Mouse (Mus musculus) lung, adult 2 months (tissue): ENCODE data around the gene Fbxl7. TPM values are rescaled to one million over a fixed set of nuclear protein-coding genes. Genes with fewer than 3 reads are reported as not detected.
"Not testable (repeated sequence)": the region's sequence is repeated elsewhere in the genome, so short reads cannot be mapped to it uniquely, and the experiment has no call there.

Experiments
- DNase-seq: peaks from one replicate; pipeline ENCODE4 v3.0.0; 2022
- H3K4me1 ChIP-seq: fragments of 200-500 bp; 2 replicates; pipeline ENCODE4 v1.6.1; 2011; ENCODE audit warnings: low read length; ENCODE audit not compliant: control insufficient read depth, insufficient read depth
- H3K4me3 ChIP-seq: fragments of 200-500 bp; replicated peaks from 2 replicates; pipeline ENCODE3; 2011; ENCODE audit warnings: low read depth, mild to moderate bottlenecking, control low read depth, low read length; ENCODE audit errors: extremely low read depth
- CTCF ChIP-seq: fragments of 200-500 bp; IDR thresholded peaks from 2 replicates; pipeline ENCODE4 v1.5.1; 2011; ENCODE audit warnings: mild to moderate bottlenecking, low read length, control low read depth; ENCODE audit not compliant: insufficient read depth
- POLR2A ChIP-seq: fragments of 200-500 bp; IDR thresholded peaks from 2 replicates; pipeline ENCODE4 v1.6.1; 2011; ENCODE audit warnings: low read depth, mild to moderate bottlenecking, control low read depth, low read length, borderline replicate concordance; ENCODE audit errors: extremely low read depth
- WGBS: fragments of 180-500 bp; shearing (Covaris S2); methylation state at CpG from one replicate; pipeline ENCODE4 v1.1.7; 2018; 5-methylcytosine and 5-hydroxymethylcytosine counted together
- polyA plus RNA-seq: library from polyadenylated mRNA; depleted of rRNA; stranded (reverse); fragments of >200 nt; gene quantifications from 2 replicates; pipeline ENCODE4 v1.2.3, GENCODE M21; 2012

Gene Fbxl7
- polyA plus RNA-seq, 1 experiment: 7.7 TPM

DNA sequence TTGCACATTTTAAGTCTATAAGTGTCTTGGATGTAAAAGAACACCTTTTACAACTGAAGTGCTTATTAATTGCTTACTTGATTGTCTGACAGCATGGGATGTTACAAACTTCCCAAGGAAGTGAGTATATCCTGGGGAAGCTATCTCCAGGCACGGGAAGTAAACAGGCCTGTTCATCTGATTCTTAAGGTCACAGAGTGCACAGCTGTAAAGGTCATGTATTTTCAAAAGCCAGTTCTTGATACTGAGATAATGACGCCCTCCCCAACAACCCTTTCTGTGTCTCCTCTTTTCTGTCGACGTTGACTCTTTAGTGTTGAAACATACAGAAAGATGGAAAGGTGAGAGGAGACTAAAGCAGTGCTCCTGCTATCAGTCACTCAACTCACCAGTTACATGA is 116.3 kb downstream of the Fbxl7 start:
- DNase-seq: no peak
- WGBS: 37% methylated on average over 4 of the region's 4 CpGs
- no peak overlapping the region for H3K4me3 ChIP-seq
- TF ChIP-seq POLR2A: no peak
- peaks cover 2% of the 10 kb centered on the region; the same call in 1 of the 2 replicates for H3K4me1 ChIP-seq

DNA sequence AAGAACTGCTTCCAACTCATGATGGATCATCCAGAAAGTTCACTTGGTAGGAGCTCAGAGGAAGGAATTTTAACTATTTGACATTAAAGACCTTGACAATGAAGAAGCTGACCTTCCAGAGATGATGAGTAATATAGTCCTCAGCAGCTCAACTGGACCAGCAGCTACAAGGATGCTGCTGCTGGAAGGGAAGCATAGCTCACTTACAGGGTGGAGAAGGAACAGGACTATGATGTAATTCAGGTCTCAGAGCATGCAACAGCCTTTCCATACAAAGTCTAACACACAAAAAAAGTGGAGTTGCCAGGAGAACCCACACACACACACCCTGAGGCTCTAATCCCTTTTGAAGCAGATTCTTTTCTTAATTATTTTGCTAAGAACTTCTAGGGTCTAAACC is 119.7 kb downstream of the Fbxl7 start:
- Histone ChIP-seq H3K4me3 (no peak overlapping the region), H3K4me1 (peaks cover 2% of the 10 kb centered on the region; the same call in 1 of the 2 replicates)
- no peak for DNase-seq
- TF ChIP-seq CTCF (no peak), POLR2A (no peak)

DNA sequence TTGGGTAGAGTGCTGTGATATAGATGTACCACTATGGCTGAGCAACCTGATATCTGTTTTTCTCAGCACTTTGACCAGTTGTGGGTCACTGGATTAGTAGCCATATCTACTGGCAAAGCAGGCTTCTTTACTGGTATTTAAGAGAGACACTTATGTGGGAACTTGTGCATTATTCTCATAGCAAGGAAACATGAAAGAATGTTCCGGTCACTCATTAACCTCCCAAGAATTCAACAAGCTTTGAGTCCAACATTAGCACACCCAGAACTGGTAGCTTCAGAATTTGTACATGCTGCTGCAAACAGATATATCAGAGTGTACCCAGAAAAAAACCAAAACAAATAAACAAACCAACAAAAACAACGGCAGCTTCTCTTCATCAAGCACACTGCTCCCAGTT is 120.5 kb downstream of the Fbxl7 start:
- Histone ChIP-seq H3K4me1 (peaks cover 2% of the 10 kb centered on the region; the same call in 1 of the 2 replicates), H3K4me3 (no peak overlapping the region)
- WGBS: 82% methylated on average over 2 of the region's 2 CpGs
- DNase-seq: no peak
- no peak for TF ChIP-seq POLR2A
- TF ChIP-seq CTCF: no peak

DNA sequence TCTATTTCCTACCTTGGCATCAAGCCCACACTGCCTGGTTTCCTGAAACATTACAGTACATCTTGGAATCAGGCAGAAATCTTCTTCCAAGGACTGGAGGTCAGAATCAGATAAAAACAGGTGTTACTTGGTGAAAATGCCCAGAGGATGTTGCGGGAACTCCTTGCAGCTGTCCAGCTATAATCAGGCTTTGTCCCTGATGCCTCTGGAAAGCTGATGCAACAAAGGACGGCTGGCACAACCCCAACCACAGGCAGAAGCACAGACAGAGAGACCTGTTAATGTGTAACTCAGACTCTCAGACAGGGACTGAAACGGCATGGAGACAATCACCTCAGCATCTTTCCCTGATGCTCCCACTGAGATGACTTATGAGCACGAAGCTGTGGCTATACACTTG is 133.7 kb downstream of the Fbxl7 start:
- WGBS: 50% methylated on average over 4 of the region's 4 CpGs
- DNase-seq: no peak
- Histone ChIP-seq H3K4me3 (no peak overlapping the region), H3K4me1 (no peaks in the 10 kb centered on the region)
- no peak for TF ChIP-seq CTCF
- no peak for TF ChIP-seq POLR2A

DNA sequence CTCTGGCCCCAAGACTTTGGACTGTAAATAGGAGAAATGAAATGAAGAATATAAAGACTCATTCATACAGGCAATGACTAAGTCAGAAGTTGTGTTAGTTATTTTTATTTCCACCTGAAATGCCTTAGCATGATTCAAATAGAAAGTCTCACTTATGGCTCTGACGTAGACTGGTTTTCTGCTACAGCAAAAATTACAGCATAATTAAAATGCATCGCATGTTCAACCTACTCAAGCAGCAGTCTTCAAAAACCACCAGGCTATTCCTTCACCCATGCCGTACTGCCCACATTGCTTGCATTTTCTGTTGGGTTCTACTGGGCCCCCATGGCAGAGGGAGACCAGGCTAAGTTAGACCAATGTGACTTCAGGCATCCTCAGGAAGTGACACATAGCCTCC is 146.9 kb downstream of the Fbxl7 start:
- 95% methylated on average over 3 of the region's 3 CpGs for WGBS
- H3K4me1 ChIP-seq: no peaks in the 10 kb centered on the region
- TF ChIP-seq CTCF (no peak), POLR2A (no peak)
- DNase-seq: no peak
- H3K4me3 ChIP-seq: no peak overlapping the region

DNA sequence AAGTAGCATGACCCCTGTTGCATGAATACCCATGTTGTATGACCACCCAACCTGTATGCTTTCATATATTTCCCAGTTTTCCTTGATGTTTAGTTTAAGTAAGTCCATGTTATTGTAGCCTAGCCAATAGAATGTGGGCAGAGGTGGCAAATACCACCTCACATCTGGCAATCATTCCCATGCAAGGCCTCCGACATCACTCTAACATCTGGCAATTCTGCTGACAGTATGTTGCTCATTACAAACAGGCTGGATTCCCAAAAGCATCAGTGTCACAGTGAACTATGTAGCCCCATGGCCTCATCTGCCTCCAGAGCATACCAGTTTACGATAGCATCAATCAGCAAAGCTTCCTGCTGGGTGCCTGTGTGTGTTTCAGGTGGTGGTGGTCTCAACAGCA is 163.0 kb downstream of the Fbxl7 start:
- Histone ChIP-seq H3K4me1 (no peaks in the 10 kb centered on the region), H3K4me3 (no peak overlapping the region)
- WGBS: 78% methylated on average over 2 of the region's 2 CpGs
- no peak for DNase-seq
- TF ChIP-seq CTCF (no peak), POLR2A (no peak)

DNA sequence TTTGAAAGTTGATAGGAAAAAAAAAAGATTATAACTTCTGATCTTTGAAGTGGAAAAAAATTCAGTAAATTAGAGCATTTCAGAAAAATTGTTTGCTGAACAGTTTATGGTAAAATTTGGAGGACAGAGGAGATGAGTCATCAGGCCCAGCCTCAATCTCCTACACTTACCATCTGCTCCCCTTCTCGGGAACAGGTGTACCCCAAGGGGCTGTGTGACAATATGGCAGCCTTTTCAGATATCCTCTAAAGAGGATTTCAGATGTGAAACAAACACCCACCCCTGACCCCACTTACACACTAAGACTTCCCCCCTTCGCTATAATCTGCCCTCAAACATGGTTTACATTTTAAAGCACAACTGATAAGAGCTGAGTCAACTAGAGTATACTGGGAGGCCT is 164.6 kb downstream of the Fbxl7 start:
- no peak for TF ChIP-seq CTCF
- no peak for TF ChIP-seq POLR2A
- no peak for DNase-seq
- Histone ChIP-seq H3K4me3 (no peak overlapping the region), H3K4me1 (no peaks in the 10 kb centered on the region; the same call in 1 of the 2 replicates)
- WGBS: 66% methylated on average over 2 of the region's 2 CpGs

DNA sequence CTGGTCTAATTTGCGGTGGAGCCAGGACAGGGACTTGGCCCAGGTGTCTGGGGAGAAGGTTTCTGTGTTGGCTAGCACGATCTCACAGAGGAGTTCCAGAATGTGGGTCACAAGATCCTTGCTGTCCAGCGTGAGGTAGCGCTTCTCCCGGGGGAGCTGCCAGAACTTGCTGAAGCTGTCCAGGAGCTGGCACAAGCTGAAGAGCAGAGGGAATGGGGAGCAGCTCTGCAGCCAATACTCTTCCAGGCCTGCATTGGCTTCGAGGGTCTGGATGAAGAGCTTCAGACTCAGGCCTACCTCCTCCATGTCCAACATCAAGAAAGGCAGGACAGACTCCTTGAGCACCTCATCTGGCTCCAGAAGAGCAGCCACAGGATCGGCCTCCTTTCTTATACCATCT is 166.0 kb downstream of the Fbxl7 start:
- not testable (repeated sequence) for H3K4me3 ChIP-seq, H3K4me1 ChIP-seq, DNase-seq
- WGBS: 90% methylated on average over 6 of the region's 7 CpGs

DNA sequence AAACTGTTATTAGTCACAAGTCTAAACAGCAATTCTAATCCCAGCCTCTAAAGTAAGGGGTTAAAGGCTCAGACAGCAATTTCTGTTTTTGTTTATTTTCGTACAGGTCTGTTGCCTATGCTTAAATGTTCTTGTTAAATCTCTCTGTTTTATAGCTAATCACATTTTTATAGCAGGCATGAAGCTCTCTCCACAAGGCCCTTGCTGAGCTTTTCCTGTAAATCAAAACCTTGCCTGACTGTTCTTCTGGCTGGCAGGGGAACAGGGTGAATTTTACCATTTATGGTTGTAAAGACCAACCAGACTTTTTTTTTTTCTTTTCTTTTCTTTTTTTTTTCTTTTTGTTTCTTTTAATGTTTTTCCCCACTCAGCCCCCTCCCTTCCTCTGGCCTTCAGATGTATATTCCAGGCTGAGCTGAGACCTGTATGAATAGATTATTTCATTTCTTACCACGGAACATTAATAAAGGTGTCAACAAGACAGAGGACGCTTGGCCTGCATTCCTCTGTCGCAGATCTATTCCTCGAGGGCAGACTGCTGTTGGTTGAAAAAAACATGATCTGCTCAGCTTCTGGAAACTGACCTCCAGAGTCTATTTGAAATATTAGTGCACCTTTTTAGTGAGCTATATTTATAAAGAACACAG is 176.9 kb downstream of the Fbxl7 start:
- TF ChIP-seq POLR2A (no peak), CTCF (no peak)
- 59% methylated on average over 5 of the region's 5 CpGs for WGBS
- no peaks in the 10 kb centered on the region for H3K4me1 ChIP-seq
- no peak for DNase-seq
- no peak overlapping the region for H3K4me3 ChIP-seq

DNA sequence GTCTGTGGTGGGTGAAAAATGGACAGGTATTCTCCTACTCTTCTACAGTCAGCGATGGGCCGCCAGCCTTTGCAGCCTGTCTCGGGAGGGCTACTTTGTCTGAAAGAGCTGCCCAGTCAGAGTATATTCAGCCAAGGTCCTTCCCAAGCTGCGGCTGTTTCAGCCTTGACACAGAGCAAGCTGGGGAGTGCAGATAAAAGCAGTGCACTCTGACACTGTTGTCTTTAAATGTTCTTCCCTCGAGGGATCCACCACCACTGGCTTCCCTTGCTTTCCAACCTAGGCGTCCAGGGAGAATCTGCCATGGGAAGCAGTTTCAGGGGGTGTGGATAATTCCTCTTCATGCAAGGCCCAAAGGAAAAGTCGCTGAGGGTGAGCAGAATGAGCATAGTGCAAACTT is 177.4 kb downstream of the Fbxl7 start:
- no peaks in the 10 kb centered on the region for H3K4me1 ChIP-seq
- 56% methylated on average over 7 of the region's 7 CpGs for WGBS
- no peak overlapping the region for H3K4me3 ChIP-seq
- TF ChIP-seq POLR2A: no peak
- no peak for TF ChIP-seq CTCF
- DNase-seq: no peak

DNA sequence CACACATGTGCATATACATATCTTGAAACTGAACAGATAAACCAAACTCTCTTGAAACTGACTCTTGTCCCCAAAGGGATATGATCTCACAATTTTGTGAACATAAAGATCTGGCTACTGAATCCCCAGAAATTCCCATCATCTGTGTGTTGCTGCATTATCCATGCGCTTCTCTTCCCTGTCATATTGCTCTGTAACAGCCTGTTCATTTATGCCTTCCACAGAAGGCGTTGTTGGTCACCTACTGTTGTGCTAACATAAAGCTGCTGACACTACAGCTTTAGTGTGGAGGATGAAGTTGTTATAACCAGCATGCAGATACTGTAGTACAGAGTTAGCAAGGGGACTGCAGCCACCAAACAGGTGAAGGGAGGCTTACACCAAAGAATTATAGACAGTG is 179.2 kb downstream of the Fbxl7 start:
- Histone ChIP-seq H3K4me3 (no peak overlapping the region), H3K4me1 (no peaks in the 10 kb centered on the region)
- 97% methylated on average over 2 of the region's 2 CpGs for WGBS
- no peak for DNase-seq
- TF ChIP-seq POLR2A: no peak
- TF ChIP-seq CTCF: no peak
